Mouse (Mus musculus) brain, embryonic 14.5 days (tissue): ENCODE results near the gene Zmym5. TPM values are rescaled to one million over a fixed set of nuclear protein-coding genes. Genes with fewer than 3 reads are reported as not detected.
"Not testable (repeated sequence)": the region's sequence is repeated elsewhere in the genome, so short reads cannot be mapped to it uniquely, and the experiment has no call there.

Experiments
- DNase-seq: peaks from one replicate; pipeline ENCODE4 v3.0.0-alpha.2; 2011; ENCODE audit warnings: low read depth
- CTCF ChIP-seq: fragments of 200-500 bp; IDR thresholded peaks from 2 replicates; pipeline ENCODE4 v1.5.1; 2012; ENCODE audit warnings: inconsistent platforms, mild to moderate bottlenecking, moderate library complexity, borderline replicate concordance; ENCODE audit not compliant: insufficient read depth, insufficient read length; ENCODE audit errors: extremely low read depth
- POLR2A ChIP-seq: fragments of 200-500 bp; IDR thresholded peaks from 2 replicates; pipeline ENCODE4 v1.6.1; 2012; ENCODE audit warnings: mild to moderate bottlenecking, inconsistent platforms, borderline replicate concordance; ENCODE audit not compliant: poor library complexity, insufficient read depth, insufficient read length, severe bottlenecking; ENCODE audit errors: extremely low read depth
- polyA plus RNA-seq: library from polyadenylated mRNA; depleted of rRNA; stranded (reverse); fragments of >200 nt; gene quantifications from 2 replicates; pipeline ENCODE4 v1.2.3, GENCODE M21; 2012; rRNA removed

The Zmym5 gene
- 27.4 and 32.4 TPM in 2 replicates for polyA plus RNA-seq

DNA sequence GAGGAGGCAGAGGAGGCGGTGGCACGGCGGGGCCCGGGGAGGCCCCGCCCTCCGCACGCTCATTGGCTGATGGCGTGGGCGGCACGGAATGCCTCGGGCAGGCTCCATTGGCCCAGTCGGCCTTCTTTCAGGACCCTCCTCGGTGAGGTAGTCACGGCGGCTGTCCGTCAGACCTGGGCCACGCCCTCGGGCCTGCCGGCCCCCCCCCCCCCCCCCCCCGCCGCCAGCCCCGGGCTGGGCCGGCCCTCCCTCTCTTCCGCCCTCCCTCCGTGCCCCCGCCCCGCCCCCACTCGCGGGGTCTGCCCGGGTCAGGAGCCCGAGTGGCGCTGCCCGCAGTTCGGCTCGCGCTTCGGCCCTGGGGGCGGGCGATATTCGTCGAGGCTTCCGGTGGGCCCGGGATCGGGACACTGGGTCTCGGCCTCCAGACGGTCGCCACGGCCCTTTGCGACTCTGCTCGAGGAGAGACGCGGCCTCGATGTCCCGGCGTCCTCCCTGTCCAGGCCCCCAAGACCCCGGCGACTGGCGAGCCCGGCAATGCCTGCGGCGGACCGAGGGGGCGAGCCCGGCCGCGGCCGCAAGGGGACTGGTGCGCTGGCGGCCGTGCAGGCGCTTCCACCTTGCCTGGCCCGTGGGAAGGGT, at the start of gene Zmym5:
TSS of gene Zmym5 (minus strand) at position 16 of the 639 bp plus-strand sequence.
- TF ChIP-seq POLR2A = peak; percentile 61; the same call in 1 of the 2 replicates
- DNase-seq = peak; percentile 86

DNA sequence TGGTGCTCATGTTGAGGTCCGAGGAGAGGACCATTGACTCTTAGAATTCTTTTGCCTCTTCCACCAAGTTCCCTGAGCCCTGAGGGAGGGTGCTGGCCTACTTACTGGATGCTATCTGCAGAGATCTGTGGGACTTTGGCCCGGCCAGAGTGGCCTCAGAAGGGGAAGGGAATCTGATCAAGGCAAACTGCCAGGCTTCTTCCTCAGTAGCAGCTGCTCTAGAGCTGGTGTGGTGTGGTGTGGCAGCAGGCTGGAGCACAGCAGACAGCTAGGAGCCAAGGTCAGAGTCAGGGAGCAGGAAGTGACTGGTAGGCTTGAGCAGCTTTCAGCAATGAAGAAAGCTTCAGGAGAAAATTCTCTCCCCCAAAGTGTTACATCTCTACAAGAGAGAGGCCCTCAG, 38.2 kb upstream of the Zmym5 start:
- TF ChIP-seq CTCF (no peak), POLR2A (no peak)
- no peak for DNase-seq

DNA sequence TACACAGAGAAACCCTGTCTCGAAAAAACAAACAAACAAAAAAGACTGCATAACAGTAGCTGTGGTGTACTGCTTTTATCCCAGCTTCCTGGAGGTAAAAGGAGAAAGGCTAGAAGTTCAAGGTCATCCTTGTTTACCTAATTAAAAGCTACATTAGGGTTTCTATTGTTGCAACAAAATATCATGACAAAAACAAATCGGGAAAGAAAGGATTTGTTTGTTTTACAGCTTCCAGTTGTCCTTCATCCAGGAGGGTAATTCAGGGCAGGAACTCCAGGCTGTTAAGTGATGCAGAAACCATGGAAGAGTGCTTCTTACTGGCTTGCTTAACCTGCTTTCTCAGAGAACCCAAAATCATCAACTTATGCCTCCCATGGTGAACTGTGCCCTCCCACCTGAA, 36.8 kb upstream of the Zmym5 start:
- DNase-seq = no peak
- TF ChIP-seq POLR2A = no peak
- no peak for TF ChIP-seq CTCF

DNA sequence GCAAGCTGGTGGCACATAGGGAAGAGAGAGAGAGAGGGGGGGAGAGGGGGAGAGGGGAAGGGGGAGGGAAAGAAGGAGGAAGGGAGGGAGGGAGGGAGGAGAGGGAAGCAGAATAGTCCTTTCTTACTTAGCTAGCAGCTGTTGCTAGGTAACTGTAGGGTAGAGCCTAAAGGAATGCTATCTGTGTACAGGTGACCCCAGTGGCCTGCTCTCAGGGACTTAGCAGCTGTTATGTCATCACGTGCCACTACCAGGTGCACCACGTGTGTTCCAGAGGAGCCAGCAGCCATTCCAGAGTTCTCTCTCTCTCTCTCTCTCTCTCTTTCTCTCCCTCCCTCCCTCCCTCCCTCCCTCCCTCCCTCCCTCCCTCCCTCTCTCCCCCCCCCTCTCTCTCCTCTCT, 33.0 kb upstream of the Zmym5 start:
- DNase-seq = peak; percentile 67

DNA sequence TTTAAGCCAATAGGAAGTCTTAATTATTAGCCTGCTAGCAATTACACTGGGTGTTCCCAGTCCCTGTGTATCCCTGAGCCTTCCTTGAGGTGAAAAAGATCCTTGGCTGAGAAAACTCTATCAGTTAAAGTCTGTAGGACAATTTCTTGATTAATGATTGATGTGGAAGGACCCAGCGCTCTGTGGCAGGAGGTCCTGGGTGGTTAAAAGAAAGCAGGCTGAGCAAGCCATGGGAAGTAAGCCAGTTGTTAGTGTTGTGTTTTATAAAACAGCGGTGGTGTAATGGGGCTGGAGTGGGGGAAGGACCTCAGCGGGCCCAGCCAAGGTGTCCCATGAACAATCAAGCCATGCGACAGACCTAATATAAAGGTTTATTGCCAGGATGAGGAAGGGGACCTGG, 32.5 kb upstream of the Zmym5 start:
- TF ChIP-seq CTCF (no peak), POLR2A (no peak)
- DNase-seq = no peak

More for the DNA sequence above, 33.0 kb upstream of the Zmym5 start:
- no peak for TF ChIP-seq CTCF
- no peak for TF ChIP-seq POLR2A

DNA sequence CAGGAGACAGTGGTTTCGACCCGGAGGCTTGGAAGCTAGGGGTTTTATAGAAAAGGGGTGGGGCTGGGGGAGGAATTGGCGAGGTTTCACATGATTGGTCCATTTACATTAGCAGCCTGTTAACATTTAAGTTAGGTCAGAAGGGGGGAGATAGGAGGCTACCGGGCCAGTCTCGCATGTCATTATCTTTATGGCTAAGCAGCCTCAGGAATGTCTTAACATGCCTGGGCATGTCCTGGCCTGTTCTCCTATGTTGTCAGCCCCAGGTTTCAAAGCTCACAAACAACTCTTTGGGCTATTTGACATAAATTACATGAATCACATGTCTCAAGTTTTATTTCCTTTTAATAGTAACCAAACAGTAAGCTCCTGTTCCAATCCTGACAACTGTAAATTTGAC, 23.1 kb upstream of the Zmym5 start:
- not testable (repeated sequence) for DNase-seq

DNA sequence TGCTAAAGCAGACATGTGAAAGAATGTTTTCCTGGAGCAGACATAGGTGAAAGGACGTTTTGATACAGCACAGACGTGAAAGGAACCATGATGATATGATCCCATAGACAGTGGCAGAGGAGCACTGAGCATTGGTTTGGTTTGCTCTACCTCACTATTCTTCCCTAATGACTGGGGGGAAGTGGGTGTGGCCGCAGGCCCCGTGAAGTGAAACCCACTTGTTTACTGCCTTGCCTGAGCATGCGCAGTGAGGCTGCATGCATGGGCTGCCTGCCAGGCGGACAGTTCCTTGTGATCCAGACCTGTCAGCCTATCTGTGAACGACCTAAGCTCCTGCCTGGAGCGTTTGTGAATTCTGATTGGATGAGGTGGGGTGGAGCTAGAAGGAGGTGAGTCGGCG, 21.7 kb upstream of the Zmym5 start:
- DNase-seq = not testable (repeated sequence)

DNA sequence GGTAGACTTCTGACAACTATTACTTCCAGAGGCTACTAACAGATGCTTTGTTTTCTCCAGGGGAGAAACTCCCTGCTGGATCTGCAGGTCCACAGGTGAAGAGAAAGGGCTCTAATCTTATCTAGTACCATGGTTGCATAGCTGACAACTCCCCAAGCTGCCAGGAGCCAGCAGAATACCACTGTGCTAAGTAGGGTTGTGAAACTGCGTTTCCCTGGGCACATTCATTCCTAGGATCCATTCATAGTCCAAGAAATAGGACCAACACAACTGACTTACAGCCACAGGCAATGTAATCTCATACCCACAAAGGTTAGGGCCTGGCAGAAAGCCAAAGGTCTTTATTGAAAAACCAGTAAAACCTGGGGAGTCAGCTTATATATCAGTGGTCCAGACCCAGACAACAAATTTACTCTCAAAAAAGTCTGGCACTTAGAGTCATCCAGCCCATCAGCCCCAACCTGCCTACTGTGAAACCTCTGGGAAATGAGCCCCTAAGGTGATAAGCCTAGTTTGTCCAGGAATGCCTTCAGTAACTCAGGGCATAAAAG, 21.1 kb upstream of the Zmym5 start:
- no peak for TF ChIP-seq CTCF
- no peak for TF ChIP-seq POLR2A
- no peak for DNase-seq

DNA sequence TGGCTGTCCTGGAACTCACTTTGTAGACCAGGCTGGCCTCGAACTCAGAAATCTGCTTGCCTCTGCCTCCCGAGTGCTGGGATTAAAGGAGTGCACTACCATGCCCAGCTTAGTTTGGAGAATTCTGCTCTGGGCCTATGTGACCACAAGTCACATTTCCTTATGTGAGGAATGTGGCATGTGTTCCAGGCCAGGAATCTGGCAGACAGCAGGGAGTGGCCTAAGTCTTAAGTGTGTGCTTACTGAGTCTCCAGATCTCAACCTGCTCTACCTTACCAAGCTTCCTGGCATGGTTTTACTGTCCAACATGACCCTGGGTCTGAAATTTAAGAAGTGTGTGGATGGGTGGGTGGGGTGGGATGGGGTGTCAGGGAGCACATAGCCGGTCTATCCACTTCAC, 20.6 kb upstream of the Zmym5 start:
- TF ChIP-seq POLR2A (no peak), CTCF (no peak)
- no peak for DNase-seq

DNA sequence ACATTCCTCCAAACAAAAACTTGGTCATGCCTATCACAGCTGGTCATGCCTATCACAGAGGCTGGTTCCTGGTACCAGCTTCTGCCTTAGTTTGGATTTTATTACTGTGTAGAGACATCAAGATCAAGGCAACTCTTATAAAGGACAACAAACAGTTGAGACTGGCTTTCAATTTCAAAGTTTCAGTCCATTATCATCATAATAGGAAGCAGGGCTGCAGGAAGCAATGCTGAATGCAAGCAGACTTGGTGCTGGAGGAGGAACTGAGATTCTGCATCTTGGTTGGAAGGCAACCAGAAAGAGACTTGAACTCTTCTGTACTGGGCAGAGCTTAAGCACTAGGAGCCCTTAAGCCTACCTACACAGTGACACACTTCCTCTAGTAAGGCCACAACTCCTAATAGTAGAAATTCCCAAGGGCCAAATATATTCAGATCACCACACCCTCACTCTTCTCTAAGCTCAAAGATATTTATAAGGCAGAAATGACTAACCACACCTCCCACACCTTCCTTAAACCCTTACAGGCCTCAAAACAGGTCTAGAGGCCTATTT, 19.1 kb upstream of the Zmym5 start:
- no peak for DNase-seq
- TF ChIP-seq POLR2A (no peak), CTCF (no peak)

DNA sequence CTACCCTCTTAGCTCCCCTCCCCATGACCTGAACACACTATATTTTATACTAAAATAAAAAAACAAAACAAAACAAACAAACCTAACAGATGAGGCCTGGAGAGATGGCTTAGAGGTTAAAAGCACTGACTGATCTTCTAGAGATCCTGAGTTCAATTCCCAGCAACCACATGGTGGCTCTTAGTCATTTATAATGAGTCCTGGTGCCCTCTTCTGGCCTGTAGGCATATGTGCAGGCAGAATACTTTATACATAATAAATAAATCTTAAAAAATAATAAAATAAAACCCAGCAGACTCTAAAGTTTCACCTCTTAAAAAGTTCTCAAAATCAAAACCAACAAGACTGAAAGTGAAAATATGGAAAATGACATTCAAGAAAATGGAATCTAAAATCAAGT, 13.0 kb upstream of the Zmym5 start:
- TF ChIP-seq POLR2A (no peak), CTCF (peak; percentile 2; the same call in 1 of the 2 replicates)
- DNase-seq = no peak

DNA sequence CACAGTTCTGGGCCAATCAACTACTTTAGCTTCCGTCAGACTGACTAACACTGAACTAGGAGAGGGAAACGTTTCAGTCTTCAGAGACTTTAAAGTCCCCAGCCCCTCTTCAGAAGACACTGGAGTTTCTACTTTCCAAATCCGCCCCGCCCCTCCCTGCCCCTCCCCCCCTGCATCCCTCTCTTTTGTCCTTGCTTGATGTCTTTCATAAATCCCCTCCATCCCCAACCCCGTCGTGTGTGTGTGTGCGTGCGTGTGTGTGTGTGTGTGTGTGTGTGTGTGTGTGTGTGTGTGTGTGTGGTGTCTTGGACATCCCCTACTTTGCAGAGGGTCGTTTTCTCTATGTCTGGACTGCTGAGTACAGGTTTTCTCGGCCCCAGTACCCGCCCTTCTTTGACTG, 6.1 kb upstream of the Zmym5 start:
- no peak for TF ChIP-seq POLR2A
- peak; percentile 13 for DNase-seq

DNA sequence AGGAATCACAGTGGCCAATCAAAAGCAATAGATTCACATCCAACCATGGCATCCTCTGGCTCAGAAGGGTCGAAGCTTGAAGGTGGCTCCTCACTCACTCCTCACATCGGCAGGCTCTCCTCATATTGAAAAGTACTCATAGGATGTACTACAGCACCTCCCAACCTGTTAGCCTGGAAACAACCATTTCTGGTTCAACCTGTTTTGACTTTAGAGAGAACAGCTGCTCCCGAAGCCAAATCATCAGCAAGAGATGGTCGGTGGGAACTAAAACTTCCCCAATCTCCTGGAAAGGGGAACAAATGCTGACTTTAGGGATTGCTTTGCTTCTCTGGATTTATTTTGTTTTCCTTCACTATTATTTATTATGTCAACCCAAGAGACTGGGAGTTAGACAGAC, 5.6 kb upstream of the Zmym5 start:
- no peak for DNase-seq
- TF ChIP-seq POLR2A = no peak
- no peak for TF ChIP-seq CTCF

DNA sequence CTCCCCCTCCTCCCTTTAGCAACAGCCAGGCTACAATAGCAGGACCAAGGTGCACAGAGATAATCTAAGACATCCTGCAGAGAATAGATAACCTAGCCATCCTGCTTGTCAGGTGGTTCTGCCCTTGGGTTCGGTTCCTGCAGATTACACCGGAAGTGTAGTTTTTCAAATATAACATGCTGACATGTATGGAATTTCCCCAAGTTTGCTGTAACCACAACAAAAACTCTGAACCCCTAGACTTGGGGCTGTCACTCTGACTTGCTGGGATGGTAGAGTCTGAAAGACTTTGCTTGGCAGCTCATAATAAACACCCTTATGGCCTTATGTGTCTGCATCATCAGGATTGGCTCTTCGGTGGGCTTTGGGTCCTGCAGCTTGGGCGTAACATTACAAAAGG, 5.0 kb upstream of the Zmym5 start:
- no peak for TF ChIP-seq CTCF
- no peak for TF ChIP-seq POLR2A

DNA sequence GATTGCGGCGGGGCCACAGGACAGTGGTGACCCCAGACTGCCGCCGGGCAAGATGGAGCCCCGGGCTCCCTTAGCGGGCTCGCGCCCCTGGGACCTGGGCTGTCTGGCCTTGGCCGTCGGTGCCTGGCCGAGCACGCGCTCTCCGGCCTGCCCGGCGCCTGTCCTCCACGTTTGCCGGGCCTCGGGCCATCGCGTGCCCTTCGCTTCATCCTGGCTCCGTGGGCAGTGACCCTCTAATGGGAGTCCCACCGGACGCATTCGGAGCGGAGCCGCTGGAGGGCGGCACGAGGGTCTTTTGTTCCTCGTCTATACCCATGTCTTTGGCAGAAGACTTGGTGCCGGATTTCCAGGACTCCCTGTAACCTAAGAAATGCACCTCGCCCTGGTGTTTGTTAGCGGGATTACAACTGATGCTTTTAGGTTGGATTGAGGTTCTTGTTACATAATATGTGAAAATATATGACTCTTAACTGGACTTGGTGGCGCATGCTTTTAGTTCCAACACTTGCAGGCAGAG, 1.1 kb upstream of the Zmym5 start:
- TF ChIP-seq CTCF (peak; percentile 49; the same call in 1 of the 2 replicates), POLR2A (peak; percentile 23; the same call in 1 of the 2 replicates)
- peak; percentile 94 for DNase-seq

More for the DNA sequence above, 5.0 kb upstream of the Zmym5 start:
- no peak for DNase-seq

DNA sequence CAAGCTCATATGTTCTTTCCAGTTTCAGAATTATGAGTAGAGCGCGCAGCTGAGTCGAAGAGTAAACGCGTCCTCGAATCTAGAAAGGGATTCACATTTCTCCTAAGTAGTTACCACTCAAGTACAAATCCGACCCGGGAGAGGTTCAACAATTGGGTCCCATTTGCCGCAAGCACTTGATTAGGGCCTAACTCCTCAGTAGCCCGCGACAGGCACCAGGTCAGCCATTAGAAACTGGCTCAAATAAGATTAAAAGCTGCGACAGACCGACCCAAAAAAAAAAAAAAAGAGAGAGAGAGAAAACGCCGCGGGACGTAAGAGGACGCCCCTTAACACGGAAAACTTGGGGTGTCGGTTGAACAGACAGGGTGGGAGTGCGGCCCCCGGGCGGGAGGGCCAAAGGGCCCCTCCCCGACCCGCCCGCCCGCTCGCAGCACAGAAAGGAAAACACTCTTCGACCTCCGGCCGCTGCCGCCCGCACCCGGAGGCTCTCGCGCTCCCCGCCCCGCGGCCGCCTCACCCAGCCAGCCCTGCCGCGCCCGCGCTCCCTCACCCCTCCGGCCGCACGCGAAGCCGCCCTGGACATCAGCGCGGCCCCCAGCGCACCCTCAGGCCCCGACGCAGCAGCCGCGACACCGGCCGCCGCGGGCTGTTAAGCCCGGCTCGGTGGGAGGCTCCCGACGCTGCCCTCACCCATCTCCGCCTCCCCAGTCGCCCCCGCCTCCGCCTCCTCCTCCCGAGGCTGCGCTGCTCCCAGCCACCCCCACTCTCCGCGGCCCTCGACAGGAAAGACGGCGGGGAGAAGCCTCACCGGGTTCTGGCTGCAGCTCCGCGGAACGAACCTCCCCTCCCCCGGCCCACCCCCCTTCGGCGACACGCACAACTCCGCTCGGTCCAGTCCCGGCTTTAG, 480 bp downstream of the Zmym5 start:
- peak; percentile 66 for DNase-seq
